Mouse (Mus musculus): ENCODE results near the gene Ttc38.

DNA sequence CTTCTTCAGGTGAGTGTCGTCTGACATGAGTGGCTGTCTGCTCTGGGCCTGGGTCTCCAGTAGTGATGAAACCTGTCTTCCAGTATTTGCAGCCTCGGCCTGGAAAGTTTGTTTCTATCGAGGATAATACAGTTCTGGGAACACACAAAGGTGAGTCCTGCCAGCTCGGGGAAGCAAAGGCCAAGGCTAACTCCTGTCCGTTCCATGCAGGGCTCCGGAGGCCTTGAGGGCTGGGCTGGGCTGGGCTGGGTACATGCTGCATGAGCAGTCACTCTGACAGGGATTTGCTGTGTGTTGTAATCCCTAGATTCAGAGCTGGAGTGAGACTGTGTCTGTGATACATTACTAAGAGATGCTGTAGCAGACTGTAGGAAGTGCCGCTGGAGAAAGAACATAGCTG lies 61.8 kb downstream of the Ttc38 start:
- TF ChIP-seq CTCF (IDR thresholded peaks at IDR 0.05; ENCODE audit: borderline replicate concordance, insufficient read depth, low read length) (no peak), POLR2A (IDR thresholded peaks at IDR 0.05; ENCODE audit: low read depth, low read length) (no peak)
